10 mouse cellular contexts compared by ENCODE assay signal in the genomic region with DNA sequence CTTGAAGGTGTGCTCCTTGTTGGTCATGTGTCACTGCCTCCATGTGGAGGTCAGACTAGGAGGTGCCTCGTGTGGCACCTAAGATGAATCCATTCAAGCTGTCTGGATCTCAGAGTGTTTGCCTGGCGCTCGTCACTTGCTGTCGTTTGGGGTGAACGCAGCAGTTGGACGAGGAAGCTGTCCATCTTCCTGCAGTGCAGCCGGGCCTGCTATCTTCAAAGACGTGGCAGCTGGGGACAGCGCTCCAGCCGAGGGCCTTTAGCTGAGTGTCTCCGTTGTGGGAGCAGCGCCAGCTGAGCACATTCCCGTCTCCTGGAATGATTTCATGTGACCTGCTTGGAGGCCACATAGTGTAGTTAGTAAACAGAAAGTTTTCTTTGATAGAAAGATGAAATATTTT. TPM values are rescaled to one million over a fixed set of nuclear protein-coding genes. Genes with fewer than 3 reads are reported as not detected.
DNase-seq lines count a peak whose midpoint lies in the region; ATAC-seq and TF ChIP-seq lines count a peak whose summit lies in the region.
"Had no signal": no experiment of that assay in that cellular context is flagged by ENCODE, and none has a peak within 500 bp of the region (broad histone marks: within the 10 kb centered on the region; RNA-seq: fewer than 3 reads in every experiment).

No protein-coding gene starts in this region.

- H3K9me3 ChIP-seq in liver, postnatal 0 days (ENCODE audit: low read length), result no peaks in the 10 kb centered on the region
- no peaks in the 10 kb centered on the region for H3K9me3 ChIP-seq in liver, embryonic 12.5 days (replicated peaks)

- no peak for TF ChIP-seq EP300 in liver, postnatal 0 days (IDR thresholded peaks at IDR 0.05; ENCODE audit: low read depth)
- no peak for TF ChIP-seq EP300 in heart, adult 2 months (IDR thresholded peaks at IDR 0.05; ENCODE audit: insufficient read depth, low read depth, low read length)

- no peak for TF ChIP-seq CTCF in liver, adult 2 months (IDR thresholded peaks at IDR 0.05; ENCODE audit: low read depth, low read length)
- no peak for TF ChIP-seq CTCF in liver, postnatal 0 days (IDR thresholded peaks at IDR 0.05; ENCODE audit: low read depth)
- TF ChIP-seq CTCF in heart, adult 2 months (IDR thresholded peaks at IDR 0.05), result no peak
- no peak for TF ChIP-seq CTCF in layer of hippocampus, adult 2 months (conservative IDR thresholded peaks at IDR 0.05)

- peaks cover 49% of the 10 kb centered on the region for H3K36me3 ChIP-seq in liver, adult 2 months (ENCODE audit: control insufficient read depth, insufficient read depth, low read length)
- H3K36me3 ChIP-seq in liver, postnatal 0 days (replicated peaks; ENCODE audit: insufficient read depth, low read length), result peaks cover 88% of the 10 kb centered on the region
- H3K36me3 ChIP-seq in heart, adult 2 months (ENCODE audit: control insufficient read depth, insufficient read depth, low read length), result no peaks in the 10 kb centered on the region
- peaks cover 100% of the 10 kb centered on the region for H3K36me3 ChIP-seq in liver, embryonic 12.5 days

- no peak for ATAC-seq in liver, postnatal 0 days
- no peak for ATAC-seq in liver, embryonic 12.5 days

- H3K4me3 ChIP-seq in liver, adult 2 months (ENCODE audit: insufficient read depth, low read depth, low read length), result no peak overlapping the region
- no peak overlapping the region for H3K4me3 ChIP-seq in liver, postnatal 0 days (ENCODE audit: low read depth, low read length)
- no peak overlapping the region for H3K4me3 ChIP-seq in heart, adult 2 months
- H3K4me3 ChIP-seq in liver, embryonic 12.5 days, result no peak overlapping the region
- no peak overlapping the region for H3K4me3 ChIP-seq in layer of hippocampus, adult 2 months

- no peak for TF ChIP-seq POLR2A in liver, adult 2 months (IDR thresholded peaks at IDR 0.05; ENCODE audit: extremely low read depth, insufficient read depth, low read length)
- TF ChIP-seq POLR2A in heart, adult 2 months (IDR thresholded peaks at IDR 0.05; ENCODE audit: insufficient read depth, low read depth, low read length), result no peak

- H3K4me2 ChIP-seq in liver, postnatal 0 days (ENCODE audit: low read depth, low read length), result no peak overlapping the region
- no peak overlapping the region for H3K4me2 ChIP-seq in liver, embryonic 12.5 days

- H3K27ac ChIP-seq in liver, adult 2 months (replicated peaks; ENCODE audit: insufficient read depth, low read depth, low read length), result no peak overlapping the region
- no peak overlapping the region for H3K27ac ChIP-seq in liver, postnatal 0 days (ENCODE audit: low read depth)
- H3K27ac ChIP-seq in heart, adult 2 months, result no peak overlapping the region; the same call in 1 of the 2 replicates
- no peak overlapping the region for H3K27ac ChIP-seq in liver, embryonic 12.5 days
- H3K27ac ChIP-seq in layer of hippocampus, adult 2 months, result no peak overlapping the region

- H3K79me2 ChIP-seq in liver, adult 2 months (ENCODE audit: control insufficient read depth, insufficient read depth, low read length), result no peaks in the 10 kb centered on the region; the same call in 1 of the 2 replicates
- no peaks in the 10 kb centered on the region for H3K79me2 ChIP-seq in heart, adult 2 months (replicated peaks; ENCODE audit: control insufficient read depth, insufficient read depth, low read length)

- no peaks in the 10 kb centered on the region for H3K27me3 ChIP-seq in liver, adult 2 months (ENCODE audit: control insufficient read depth, insufficient read depth, low read length)
- H3K27me3 ChIP-seq in liver, postnatal 0 days (ENCODE audit: insufficient read depth, low read length), result no peaks in the 10 kb centered on the region
- H3K27me3 ChIP-seq in heart, adult 2 months (ENCODE audit: control insufficient read depth, insufficient read depth, low read length), result no peaks in the 10 kb centered on the region
- no peaks in the 10 kb centered on the region for H3K27me3 ChIP-seq in liver, embryonic 12.5 days (replicated peaks)
- H3K27me3 ChIP-seq: CH12.LX had no signal

- WGBS in liver, adult 2 months, result 59% methylated on average over 13 of the region's 13 CpGs
- 75% methylated on average over 13 of the region's 13 CpGs for WGBS in liver, postnatal 0 days (ENCODE audit: insufficient replicate concordance)
- 31% methylated on average over 13 of the region's 13 CpGs for WGBS in heart, adult 2 months
- 84% methylated on average over 13 of the region's 13 CpGs for WGBS in liver, embryonic 12.5 days (ENCODE audit: insufficient replicate concordance)

- intact Hi-C loops in heart, adult 2 months (cut with DNase I), result loop anchor here (5.0 kb wide), 3 partner anchors 50 to 130 kb away; a partner anchor contains a TSS

- peak; percentile 24 for DNase-seq in liver, adult 2 months (ENCODE audit: extremely low read depth, low read depth, low spot score)
- no peak for DNase-seq in liver, postnatal 0 days
- DNase-seq in heart, adult 2 months, result peak; percentile 57 to 67
- peak; percentile 62 to 69 for DNase-seq in kidney, adult 8-10 months
- peak; percentile 68 to 91 for DNase-seq in lung, postnatal 4 days
- no peak for DNase-seq in right cerebral cortex, adult 2 months (ENCODE audit: low spot score in 2 of 2)
- DNase-seq in layer of hippocampus, adult 2 months (ENCODE audit: low spot score in 2 of 2), result no peak
- DNase-seq: layer of hippocampus, adult 9-11 months had no signal

- H3K9ac ChIP-seq in liver, adult 2 months (ENCODE audit: low read depth, low read length), result no peak overlapping the region
- H3K9ac ChIP-seq in liver, postnatal 0 days (replicated peaks), result no peak overlapping the region
- H3K9ac ChIP-seq in heart, adult 2 months (ENCODE audit: low read depth, low read length), result no peak overlapping the region
- H3K9ac ChIP-seq in liver, embryonic 12.5 days, result no peak overlapping the region

- no peaks in the 10 kb centered on the region; the same call in 1 of the 2 replicates for H3K4me1 ChIP-seq in liver, adult 2 months (ENCODE audit: control insufficient read depth, insufficient read depth, low read length)
- H3K4me1 ChIP-seq in liver, postnatal 0 days (ENCODE audit: insufficient read depth), result peaks cover 23% of the 10 kb centered on the region
- peaks cover 13% of the 10 kb centered on the region for H3K4me1 ChIP-seq in heart, adult 2 months (ENCODE audit: control insufficient read depth, insufficient read depth, low read length)
- H3K4me1 ChIP-seq in liver, embryonic 12.5 days, result peaks cover 41% of the 10 kb centered on the region

RNA-seq across cellular contexts. Expression of a gene that starts 42.3 kb away (rescaled TPM):
- total RNA-seq in liver, adult 2 months (2014; rRNA removed), result 0.07 TPM in 1 of 2 replicates, not detected in the other
- not detected in 2 replicates for polyA plus RNA-seq in liver, adult 2 months (2012; rRNA removed)
- polyA plus RNA-seq in liver, postnatal 0 days (2015; fragmentation: Nextera tagmentation; extraction: Ambion mirVana), result 0.71 and 0.81 TPM in 2 replicates
- not detected for total RNA-seq in heart, adult 2 months (2021)
- 0.03 TPM in 1 of 2 replicates, not detected in the other for polyA plus RNA-seq in heart, adult 2 months (2012; rRNA removed)
- 1.5 and 1.9 TPM in 2 replicates for polyA plus RNA-seq in liver, embryonic 12.5 days (2016; fragmentation: Nextera tagmentation; extraction: Ambion mirVana)
- not detected for total RNA-seq in layer of hippocampus, adult 2 months (2021)

RNA-seq across cellular contexts. Expression of a gene that starts 50.8 kb away (rescaled TPM):
- 42.2 and 54.0 TPM in 2 replicates for total RNA-seq in liver, adult 2 months (2014; rRNA removed)
- 37.9 and 38.1 TPM in 2 replicates for polyA plus RNA-seq in liver, adult 2 months (2012; rRNA removed)
- polyA plus RNA-seq in liver, postnatal 0 days (2015; fragmentation: Nextera tagmentation; extraction: Ambion mirVana), result 27.8 and 33.8 TPM in 2 replicates
- 10 to 100 TPM; 55.1 to 58.3 TPM for total RNA-seq in heart, adult 2 months (2021)
- polyA plus RNA-seq in heart, adult 2 months (2012; rRNA removed), result 28.5 and 29.9 TPM in 2 replicates
- polyA plus RNA-seq in liver, embryonic 12.5 days (2016; fragmentation: Nextera tagmentation; extraction: Ambion mirVana), result 91.6 and 92.0 TPM in 2 replicates
- total RNA-seq in layer of hippocampus, adult 2 months (2021), result 100 to 1,000 TPM; 226 to 243 TPM

Comparison
In these comparisons a context has a peak if more than half of its experiments do, and no peak if none do; other contexts are left out.
1. DNase-seq: peak in liver, adult 2 months (single experiment), heart, adult 2 months (2 of 2), kidney, adult 8-10 months (2 of 2) and lung, postnatal 4 days (2 of 2); none in liver, postnatal 0 days (single experiment), right cerebral cortex, adult 2 months (0 of 2) and layer of hippocampus, adult 2 months (0 of 2).